Mouse (Mus musculus) neural tube, embryonic 13.5 days (tissue): ENCODE data around the gene Fh1. TPM values are rescaled to one million over a fixed set of nuclear protein-coding genes. Genes with fewer than 3 reads are reported as not detected.

Experiments
- ATAC-seq: fragments of 200-750 bp; cut with Nextera tagmentation; 2 replicates; pipeline ENCODE4 v1.8.0; 2017; ENCODE audit warnings: low read depth, mild to moderate bottlenecking, moderate TSS enrichment, moderate library complexity
- H3K27ac ChIP-seq: fragments of 300-500 bp; sonication (generic); replicated peaks from 2 replicates; pipeline ENCODE4 v1.5.1; 2015; ENCODE audit warnings: moderate library complexity, mild to moderate bottlenecking, inconsistent platforms
- H3K27me3 ChIP-seq: fragments of 300-500 bp; sonication (generic); 2 replicates; pipeline ENCODE4 v1.6.1; 2015; ENCODE audit warnings: mild to moderate bottlenecking, inconsistent platforms
- H3K36me3 ChIP-seq: fragments of 300-500 bp; sonication (generic); 2 replicates; pipeline ENCODE4 v1.6.1; 2015; ENCODE audit warnings: mild to moderate bottlenecking, inconsistent platforms
- H3K4me1 ChIP-seq: fragments of 300-500 bp; sonication (generic); replicated peaks from 2 replicates; pipeline ENCODE4 v1.6.1; 2015; ENCODE audit warnings: inconsistent platforms
- H3K4me2 ChIP-seq: fragments of 300-500 bp; sonication (generic); 2 replicates; pipeline ENCODE4 v1.6.1; 2015; ENCODE audit warnings: inconsistent platforms, mild to moderate bottlenecking, moderate library complexity
- H3K4me3 ChIP-seq: fragments of 300-500 bp; sonication (generic); 2 replicates; pipeline ENCODE4 v1.5.1; 2015; ENCODE audit warnings: mild to moderate bottlenecking, inconsistent platforms
- H3K9ac ChIP-seq: fragments of 300-500 bp; sonication (generic); 2 replicates; pipeline ENCODE4 v1.6.1; 2015; ENCODE audit warnings: moderate library complexity, mild to moderate bottlenecking, inconsistent platforms
- H3K9me3 ChIP-seq: fragments of 300-500 bp; sonication (generic); 2 replicates; pipeline ENCODE4 v1.6.1; 2016; ENCODE audit warnings: inconsistent platforms
- WGBS: fragments of 180-500 bp; shearing (Covaris S2); methylation state at CpG from one replicate; pipeline ENCODE4 v1.1.7; 2015; 5-methylcytosine and 5-hydroxymethylcytosine counted together
- polyA plus RNA-seq: library from polyadenylated mRNA; unstranded; fragments of >200 nt; fragmentation: Nextera tagmentation; extraction: Ambion mirVana; gene quantifications from 2 replicates; pipeline ENCODE4 v1.2.1, GENCODE M21; 2015

Gene Fh1
- polyA plus RNA-seq, 1 experiment from 2014 or later: 77.4 TPM

- no peak overlapping the region for H3K4me3 ChIP-seq
- ATAC-seq: no peak
- no peak overlapping the region for H3K27ac ChIP-seq
- H3K9me3 ChIP-seq: no peaks in the 10 kb centered on the region
- H3K36me3 ChIP-seq: no peaks in the 10 kb centered on the region
- no peak overlapping the region for H3K4me2 ChIP-seq
- H3K9ac ChIP-seq: no peak overlapping the region
- no peaks in the 10 kb centered on the region for H3K4me1 ChIP-seq
- 80% methylated on average over 6 of the region's 6 CpGs for WGBS
- no peaks in the 10 kb centered on the region for H3K27me3 ChIP-seq
These were observed 15.2 kb upstream of the Fh1 start for GRCm38 (mm10) chr1:175640435-175641150.

- Histone ChIP-seq H3K27me3 (no peaks in the 10 kb centered on the region), H3K9me3 (no peaks in the 10 kb centered on the region), H3K27ac (no peak overlapping the region), H3K4me3 (no peak overlapping the region), H3K4me2 (no peak overlapping the region), H3K9ac (no peak overlapping the region), H3K4me1 (no peaks in the 10 kb centered on the region), H3K36me3 (no peaks in the 10 kb centered on the region)
- WGBS: 87% methylated on average over 7 of the region's 7 CpGs
- no peak for ATAC-seq
These were observed 13.6 kb upstream of the Fh1 start for GRCm38 (mm10) chr1:175639072-175639471.

GRCm38 (mm10) chr1:175637677-175638076 is 12.2 kb upstream of the Fh1 start:
- no peaks in the 10 kb centered on the region for H3K4me1 ChIP-seq
- H3K4me3 ChIP-seq: no peak overlapping the region
- no peaks in the 10 kb centered on the region for H3K36me3 ChIP-seq
- no peak overlapping the region for H3K9ac ChIP-seq
- no peak for ATAC-seq
- H3K9me3 ChIP-seq: no peaks in the 10 kb centered on the region
- H3K27ac ChIP-seq: no peak overlapping the region
- no peaks in the 10 kb centered on the region for H3K27me3 ChIP-seq
- WGBS: 79% methylated on average over 7 of the region's 7 CpGs
- no peak overlapping the region for H3K4me2 ChIP-seq

- ATAC-seq: no peak
- H3K4me1 ChIP-seq: no peaks in the 10 kb centered on the region
- 96% methylated on average over 14 of the region's 14 CpGs for WGBS
These were observed 7.0 kb upstream of the Fh1 start for GRCm38 (mm10) chr1:175632470-175632869.

GRCm38 (mm10) chr1:175631721-175632221 is 6.3 kb upstream of the Fh1 start:
- no peaks in the 10 kb centered on the region for H3K27me3 ChIP-seq
- no peak overlapping the region for H3K4me3 ChIP-seq
- no peaks in the 10 kb centered on the region for H3K4me1 ChIP-seq
- H3K27ac ChIP-seq: no peak overlapping the region
- H3K9me3 ChIP-seq: no peaks in the 10 kb centered on the region
- no peak overlapping the region for H3K4me2 ChIP-seq
- H3K9ac ChIP-seq: no peak overlapping the region
- 79% methylated on average over 10 of the region's 10 CpGs for WGBS
- ATAC-seq: no peak
- no peaks in the 10 kb centered on the region for H3K36me3 ChIP-seq

More at GRCm38 (mm10) chr1:175632470-175632869, 7.0 kb upstream of the Fh1 start:
- Histone ChIP-seq H3K4me3 (no peak overlapping the region), H3K4me2 (no peak overlapping the region), H3K36me3 (no peaks in the 10 kb centered on the region), H3K27ac (no peak overlapping the region), H3K27me3 (no peaks in the 10 kb centered on the region), H3K9ac (no peak overlapping the region), H3K9me3 (no peaks in the 10 kb centered on the region)

GRCm38 (mm10) chr1:175631080-175631479 is 5.6 kb upstream of the Fh1 start:
- Histone ChIP-seq H3K4me1 (no peaks in the 10 kb centered on the region), H3K9ac (no peak overlapping the region), H3K4me3 (no peak overlapping the region), H3K27ac (no peak overlapping the region), H3K36me3 (no peaks in the 10 kb centered on the region), H3K27me3 (no peaks in the 10 kb centered on the region), H3K9me3 (no peaks in the 10 kb centered on the region), H3K4me2 (no peak overlapping the region)
- ATAC-seq: no peak
- 81% methylated on average over 3 of the region's 3 CpGs for WGBS

GRCm38 (mm10) chr1:175630345-175630744 is 4.9 kb upstream of the Fh1 start:
- Histone ChIP-seq H3K9ac (no peak overlapping the region), H3K9me3 (no peaks in the 10 kb centered on the region), H3K27me3 (no peaks in the 10 kb centered on the region), H3K4me3 (no peak overlapping the region), H3K4me1 (no peaks in the 10 kb centered on the region), H3K4me2 (no peak overlapping the region), H3K27ac (no peak overlapping the region), H3K36me3 (no peaks in the 10 kb centered on the region)
- ATAC-seq: no peak
- WGBS: 92% methylated on average over 5 of the region's 5 CpGs

GRCm38 (mm10) chr1:175629248-175629647 is 3.8 kb upstream of the Fh1 start:
- no peak overlapping the region for H3K4me3 ChIP-seq
- WGBS: 89% methylated on average over 6 of the region's 6 CpGs

GRCm38 (mm10) chr1:175625990-175626692 is 706 bp upstream of the Fh1 start:
- peak overlapping the region; percentile 52; the same call in 1 of the 2 replicates for H3K9ac ChIP-seq
- H3K36me3 ChIP-seq: no peaks in the 10 kb centered on the region
- peak overlapping the region; percentile 57; the same call in 1 of the 2 replicates for H3K27ac ChIP-seq
- H3K9me3 ChIP-seq: no peaks in the 10 kb centered on the region
- ATAC-seq: peak; percentile 72
- peak overlapping the region; percentile 81 for H3K4me3 ChIP-seq
- H3K27me3 ChIP-seq: no peaks in the 10 kb centered on the region
- peak overlapping the region; percentile 91 for H3K4me2 ChIP-seq
- 93% methylated on average over 1 of the region's 1 CpGs for WGBS
- peaks cover 15% of the 10 kb centered on the region for H3K4me1 ChIP-seq

More at GRCm38 (mm10) chr1:175629248-175629647, 3.8 kb upstream of the Fh1 start:
- ATAC-seq: no peak
- Histone ChIP-seq H3K27me3 (no peaks in the 10 kb centered on the region), H3K4me1 (peaks cover 7% of the 10 kb centered on the region), H3K9me3 (no peaks in the 10 kb centered on the region), H3K4me2 (no peak overlapping the region), H3K9ac (no peak overlapping the region), H3K27ac (no peak overlapping the region), H3K36me3 (no peaks in the 10 kb centered on the region)

- no peak overlapping the region for H3K4me3 ChIP-seq
- no peak for ATAC-seq
- H3K4me1 ChIP-seq: peaks cover 15% of the 10 kb centered on the region
- 90% methylated on average over 6 of the region's 6 CpGs for WGBS
- H3K27ac ChIP-seq: no peak overlapping the region
- H3K4me2 ChIP-seq: no peak overlapping the region
- no peaks in the 10 kb centered on the region for H3K27me3 ChIP-seq
- peaks cover 9% of the 10 kb centered on the region for H3K36me3 ChIP-seq
- H3K9ac ChIP-seq: no peak overlapping the region
- no peaks in the 10 kb centered on the region for H3K9me3 ChIP-seq
These were observed 1.8 kb downstream of the Fh1 start for GRCm38 (mm10) chr1:175623656-175624055.

- Histone ChIP-seq H3K27me3 (no peaks in the 10 kb centered on the region), H3K4me3 (no peak within 1 kb of the TSS), H3K4me2 (no peak within 1 kb of the TSS), H3K4me1 (peaks cover 14% of the 10 kb centered on the region), H3K9me3 (no peaks in the 10 kb centered on the region), H3K36me3 (peaks cover 39% of the 10 kb centered on the region), H3K27ac (no peak within 1 kb of the TSS), H3K9ac (no peak within 1 kb of the TSS)
- ATAC-seq: no peak
- WGBS: 95% methylated on average over 13 of the region's 13 CpGs
These were observed 5.5 kb downstream of the Fh1 start, which contains the start of gene Kmo for GRCm38 (mm10) chr1:175619814-175620431. Gene Kmo (plus strand): TSS chr1:175620381.

- H3K27me3 ChIP-seq: no peaks in the 10 kb centered on the region
- WGBS: 86% methylated on average over 9 of the region's 9 CpGs
- H3K9ac ChIP-seq: no peak overlapping the region
- no peaks in the 10 kb centered on the region for H3K9me3 ChIP-seq
- no peak overlapping the region for H3K4me3 ChIP-seq
- no peak for ATAC-seq
- no peaks in the 10 kb centered on the region for H3K4me1 ChIP-seq
- H3K36me3 ChIP-seq: peaks cover 73% of the 10 kb centered on the region
- H3K4me2 ChIP-seq: no peak overlapping the region
- H3K27ac ChIP-seq: no peak overlapping the region
These were observed 10.4 kb downstream of the Fh1 start for GRCm38 (mm10) chr1:175614992-175615391.
